ENCODE assay signal across 9 mouse cellular contexts in the genomic region with DNA sequence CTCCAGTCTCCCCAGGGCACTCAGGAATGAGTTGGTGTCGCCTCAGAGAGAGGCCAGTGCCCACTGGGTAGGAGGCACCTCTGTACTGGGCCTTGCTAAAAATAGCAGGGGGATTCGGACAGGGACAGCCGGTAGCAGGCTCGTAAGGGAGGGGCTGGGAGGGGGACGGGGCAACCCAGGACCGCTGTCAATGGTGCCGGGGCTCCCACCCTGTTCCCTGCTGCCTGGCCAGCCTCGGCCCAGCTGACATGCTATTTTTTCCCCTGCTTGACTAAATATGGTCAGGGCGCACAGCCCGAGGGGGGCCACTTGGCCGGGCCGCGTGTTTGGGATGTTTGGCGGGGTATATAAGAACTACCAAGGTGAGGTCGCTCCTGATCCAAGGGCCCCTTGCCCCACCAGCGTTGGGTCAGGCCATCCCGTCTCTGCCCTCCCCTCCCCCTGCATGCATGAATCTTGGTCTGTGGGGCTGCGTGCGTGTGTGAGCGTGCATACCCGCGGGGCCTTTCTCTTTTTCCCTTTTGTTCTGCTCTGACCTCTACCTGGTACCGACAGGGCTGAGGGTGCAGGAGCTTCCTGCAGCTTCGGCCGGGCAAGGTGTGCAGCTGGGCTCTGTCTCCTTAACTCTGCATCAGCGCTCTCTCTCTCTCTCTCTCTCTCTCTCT. TPM values are rescaled to one million over a fixed set of nuclear protein-coding genes. Genes with fewer than 3 reads are reported as not detected.
A peak's percentile ranks its signal among the peaks of the same experiment; 100 is the strongest.
DNase-seq lines count a peak whose midpoint lies in the region; ATAC-seq lines count a peak whose summit lies in the region.
"Had no signal": no experiment of that assay in that cellular context is flagged by ENCODE, and none has a peak within 500 bp of the region (broad histone marks: within the 10 kb centered on the region; RNA-seq: fewer than 3 reads in every experiment).

No protein-coding gene starts in this region.

- peaks cover 9% of the 10 kb centered on the region; the same call in 1 of the 2 replicates for H3K4me1 ChIP-seq in limb, embryonic 11.5 days (ENCODE audit: control insufficient read depth, insufficient read depth, low read length)
- H3K4me1 ChIP-seq in stomach, embryonic 16.5 days (ENCODE audit: control insufficient read depth, insufficient read depth, low read length), result no peaks in the 10 kb centered on the region; the same call in 1 of the 2 replicates

- H3K36me3 ChIP-seq in limb, embryonic 11.5 days (ENCODE audit: control insufficient read depth, insufficient read depth, low read length), result no peaks in the 10 kb centered on the region
- no peaks in the 10 kb centered on the region for H3K36me3 ChIP-seq in stomach, embryonic 16.5 days (ENCODE audit: control insufficient read depth, insufficient read depth, low read length)

- peaks cover 31% of the 10 kb centered on the region for H3K27me3 ChIP-seq in limb, embryonic 11.5 days (ENCODE audit: control insufficient read depth, insufficient read depth, low read length)
- H3K27me3 ChIP-seq in stomach, embryonic 16.5 days (ENCODE audit: control insufficient read depth, insufficient read depth, low read length), result peaks cover 22% of the 10 kb centered on the region

- ATAC-seq in limb, embryonic 11.5 days (ENCODE audit: insufficient number of reproducible peaks, low FRiP score, low TSS enrichment, low read depth), result no peak
- peak; percentile 79 for ATAC-seq in stomach, embryonic 16.5 days (ENCODE audit: insufficient read depth, low FRiP score)
- ATAC-seq in inflammation-experienced regulatory T-cells, adult 6 months, result no peak

- no peak overlapping the region for H3K27ac ChIP-seq in limb, embryonic 11.5 days (replicated peaks; ENCODE audit: low read depth, low read length)
- H3K27ac ChIP-seq in stomach, embryonic 16.5 days (ENCODE audit: low read length), result peak overlapping the region; percentile 57; the same call in 1 of the 2 replicates

- WGBS in limb, embryonic 11.5 days, result 3% methylated on average over 26 of the region's 26 CpGs
- 3% methylated on average over 26 of the region's 26 CpGs for WGBS in stomach, embryonic 16.5 days

- peak overlapping the region; percentile 59 for H3K4me2 ChIP-seq in limb, embryonic 11.5 days (ENCODE audit: low read depth, severe bottlenecking)
- peak overlapping the region; percentile 45 for H3K4me2 ChIP-seq in stomach, embryonic 16.5 days (ENCODE audit: low read depth, low read length)

- H3K9me3 ChIP-seq in limb, embryonic 11.5 days (ENCODE audit: control insufficient read depth, low read length), result no peaks in the 10 kb centered on the region
- no peaks in the 10 kb centered on the region for H3K9me3 ChIP-seq in stomach, embryonic 16.5 days (replicated peaks; ENCODE audit: control insufficient read depth, low read length)

- peak; percentile 5 to 6 for DNase-seq in urinary bladder, adult 18-20 months (ENCODE audit: low spot score in 2 of 2)
- DNase-seq in urinary bladder, postnatal 10 days (ENCODE audit: low spot score), result no peak
- peak; percentile 72 for DNase-seq in heart, adult 8-10 months (ENCODE audit: low spot score)
- peak; percentile 46 for DNase-seq in limb, embryonic 11.5 days (ENCODE audit: low spot score)
- no peak for DNase-seq in left cerebral cortex, adult 8-10 months (ENCODE audit: low spot score in 2 of 2)
- no peak for DNase-seq in right cerebral cortex, postnatal 25 days

- H3K9ac ChIP-seq in limb, embryonic 11.5 days (ENCODE audit: low read length), result no peak overlapping the region
- peak overlapping the region; percentile 54 for H3K9ac ChIP-seq in stomach, embryonic 16.5 days (ENCODE audit: low read length)

- peak overlapping the region; percentile 31 for H3K4me3 ChIP-seq in limb, embryonic 11.5 days (ENCODE audit: low read depth, low read length)
- peak overlapping the region; percentile 38 for H3K4me3 ChIP-seq in stomach, embryonic 16.5 days (replicated peaks; ENCODE audit: low read length)

RNA-seq across cellular contexts. Expression of a gene that starts 50.9 kb away (rescaled TPM):
- 1 to 10 TPM in 1 of 4 experiments, under 1 TPM in 3; 0.68 to 1.2 (median 0.80) TPM for total RNA-seq in heart, adult 8-10 months (2022)
- 0.13 and 0.29 TPM in 2 replicates for polyA plus RNA-seq in limb, embryonic 11.5 days (2014; fragmentation: Nextera tagmentation; extraction: Ambion mirVana)
- 5.6 and 6.7 TPM in 2 replicates for polyA plus RNA-seq in stomach, embryonic 16.5 days (2015; fragmentation: Nextera tagmentation; extraction: Ambion mirVana)
- total RNA-seq in left cerebral cortex, adult 8-10 months (2022), result not detected
- not detected for polyA plus RNA-seq in inflammation-experienced regulatory T-cells, adult 6 months (2017; shearing (Covaris generic))
- total RNA-seq: hematopoietic stem cell, adult 5-6 weeks had no signal

Comparison
In these comparisons a context has a peak if more than half of its experiments do, and no peak if none do; other contexts are left out.
1. DNase-seq: peak in urinary bladder, adult 18-20 months (2 of 2), heart, adult 8-10 months (single experiment) and limb, embryonic 11.5 days (single experiment); none in urinary bladder, postnatal 10 days (single experiment), left cerebral cortex, adult 8-10 months (0 of 2) and right cerebral cortex, postnatal 25 days (single experiment).